Mouse (Mus musculus) stomach, postnatal 0 days (tissue): Measurements from ENCODE around the gene Psmb10.

ENCODE experiments used
- CTCF ChIP-seq: IDR thresholded peaks from 2 replicates; pipeline ENCODE4 v1.5.1; 2016; ENCODE audit warnings: antibody characterized with exemption, low read depth, mild to moderate bottlenecking, moderate library complexity
- EP300 ChIP-seq: optimal IDR thresholded peaks from 2 replicates; pipeline ENCODE3; 2016; ENCODE audit warnings: antibody characterized with exemption

- TF ChIP-seq CTCF, result no peak
- no peak for TF ChIP-seq EP300
Measured at GRCm38 (mm10) chr8:105951057-105951659, 12.9 kb upstream of the Psmb10 start.
